Mouse (Mus musculus) heart, postnatal 14 days (tissue): ENCODE measurements around the gene Wdr95. TPM values are rescaled to one million over a fixed set of nuclear protein-coding genes. Genes with fewer than 3 reads are reported as not detected.
A peak's percentile ranks its signal among the peaks of the same experiment; 100 is the strongest.
"Not testable (repeated sequence)": the region's sequence is repeated elsewhere in the genome, so short reads cannot be mapped to it uniquely, and the experiment has no call there.

ENCODE experiments used
- DNase-seq, 2 experiments: peaks; one replicate each; pipeline ENCODE4 v3.0.0; 2021 to 2022
- intact Hi-C: fragments of 180-260 bp; cut with DNase I; formaldehyde crosslinking; loops from one replicate; pipeline ENCODE4 v1.15.1; 2025
- total RNA-seq, 2 experiments: library from RNA; stranded (reverse); gene quantifications; 2 replicates each; pipeline ENCODE4 v1.2.3; 2021

Gene Wdr95
- total RNA-seq, 2 experiments from 2014 or later, result not detected

GRCm38 (mm10) chr5:149514087-149514671 lies 14.3 kb upstream of the Wdr95 start:
- intact Hi-C loops, result no loop called here
- peak; percentile 19 to 52 for DNase-seq

DNA sequence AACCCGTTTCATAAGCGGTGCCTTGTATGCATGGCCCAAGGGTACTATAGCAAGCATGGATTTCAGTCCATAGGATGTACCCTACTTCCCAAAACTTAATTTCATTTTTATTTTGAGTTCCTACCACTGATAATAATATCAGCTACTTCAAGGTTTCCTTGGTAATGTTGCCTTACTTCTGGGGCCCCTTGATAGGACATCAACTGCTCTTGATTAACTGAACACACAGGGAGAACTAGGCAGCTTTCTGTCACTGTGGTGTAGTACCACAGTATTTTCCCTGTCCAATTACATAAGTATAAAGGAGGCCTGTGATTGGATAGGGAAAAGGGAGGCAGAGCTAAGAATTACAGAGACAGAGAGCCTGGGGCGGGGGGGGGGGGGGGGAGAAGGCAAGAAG lies 13.6 kb upstream of the Wdr95 start:
- no peak for DNase-seq
- intact Hi-C loops, result no loop called here

DNA sequence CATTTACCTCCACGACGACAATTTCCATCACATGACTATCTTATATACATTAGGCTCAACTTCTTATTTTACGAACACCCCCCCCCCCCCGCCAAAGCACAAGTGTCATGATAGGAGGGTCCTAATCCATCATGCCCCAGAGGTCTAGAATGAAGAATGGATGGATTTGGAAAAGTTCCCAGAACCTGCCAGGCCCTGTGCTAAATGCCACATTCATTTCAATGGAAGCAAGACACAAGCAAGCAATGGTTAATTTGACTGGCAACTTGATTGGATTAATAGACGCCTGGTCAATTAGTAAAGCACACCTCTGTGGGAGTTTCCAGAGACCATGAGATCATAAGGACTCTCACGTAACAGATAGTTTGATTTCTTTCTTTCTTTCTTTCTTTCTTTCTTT lies 11.4 kb upstream of the Wdr95 start:
- no peak for DNase-seq
- intact Hi-C loops, result no loop called here

- DNase-seq, result no peak
- intact Hi-C loops, result loop anchor here (5.0 to 10.0 kb wide), 3 partner anchors 129 to 709 kb away; no protein-coding TSS in a partner anchor
Measured at GRCm38 (mm10) chr5:149520806-149521205, 7.7 kb upstream of the Wdr95 start.

- DNase-seq, result no peak
- intact Hi-C loops, result loop anchor here (1.0 to 10.0 kb wide), 4 partner anchors 70 to 712 kb away; no protein-coding TSS in a partner anchor
Measured at GRCm38 (mm10) chr5:149523856-149524241, 4.6 kb upstream of the Wdr95 start.

GRCm38 (mm10) chr5:149524242-149524858 lies 4.1 kb upstream of the Wdr95 start:
- peak; percentile 75 to 88 for DNase-seq
- intact Hi-C loops, result loop anchor here (1.0 to 10.0 kb wide), 4 partner anchors 70 to 712 kb away; no protein-coding TSS in a partner anchor

- intact Hi-C loops, result loop anchor here (10.0 kb wide), 1 partner anchor 460 kb away; no protein-coding TSS in a partner anchor
- no peak for DNase-seq
Measured at GRCm38 (mm10) chr5:149525055-149525785, 3.3 kb upstream of the Wdr95 start.

- intact Hi-C loops, result loop anchor here (10.0 kb wide), 1 partner anchor 462 kb away; no protein-coding TSS in a partner anchor
- DNase-seq, result peak; percentile 35 to 54
Measured at GRCm38 (mm10) chr5:149526467-149526951, 2.0 kb upstream of the Wdr95 start.

DNA sequence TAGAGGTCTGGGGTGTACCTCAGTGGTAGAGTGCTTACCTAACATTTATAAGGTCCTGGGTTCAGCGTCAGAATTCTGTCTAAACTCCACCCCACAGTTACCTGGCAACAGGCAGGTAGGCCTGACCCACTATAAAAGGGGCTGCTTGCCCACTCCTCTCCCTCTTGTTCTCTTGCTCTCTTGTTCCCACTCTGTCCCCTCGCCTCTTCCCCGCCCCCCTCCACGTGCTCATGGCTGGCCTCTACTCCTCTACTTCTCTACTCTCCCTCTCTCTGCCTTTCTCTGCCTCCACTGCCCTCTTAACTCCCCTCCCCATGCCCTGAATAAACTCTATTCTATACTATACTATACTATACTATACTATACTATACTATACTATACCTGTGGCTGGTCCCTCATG lies 1.2 kb upstream of the Wdr95 start:
- intact Hi-C loops, result loop anchor here (10.0 kb wide), 1 partner anchor 462 kb away; no protein-coding TSS in a partner anchor
- DNase-seq, result not testable (repeated sequence)

DNA sequence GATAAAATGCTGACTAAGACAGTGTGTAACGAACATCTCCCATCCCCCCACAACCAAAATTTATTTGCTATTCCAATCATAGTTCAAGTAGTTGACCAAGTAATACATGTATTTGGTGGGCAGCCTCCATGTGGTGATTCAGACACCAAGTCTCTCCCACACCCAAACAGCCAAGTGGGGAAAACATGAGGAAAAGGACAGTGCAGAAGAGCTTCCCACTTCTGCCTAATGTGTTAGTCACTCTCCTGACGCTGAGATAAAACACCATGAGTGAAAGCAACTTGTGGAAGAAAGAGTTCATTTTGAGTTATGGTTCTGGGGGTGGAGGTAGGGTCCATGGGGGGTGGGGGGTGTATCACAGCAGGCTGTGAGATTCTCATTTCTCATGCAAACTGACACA lies 5.4 kb downstream of the Wdr95 start:
- intact Hi-C loops, result no loop called here
- no peak for DNase-seq

DNA sequence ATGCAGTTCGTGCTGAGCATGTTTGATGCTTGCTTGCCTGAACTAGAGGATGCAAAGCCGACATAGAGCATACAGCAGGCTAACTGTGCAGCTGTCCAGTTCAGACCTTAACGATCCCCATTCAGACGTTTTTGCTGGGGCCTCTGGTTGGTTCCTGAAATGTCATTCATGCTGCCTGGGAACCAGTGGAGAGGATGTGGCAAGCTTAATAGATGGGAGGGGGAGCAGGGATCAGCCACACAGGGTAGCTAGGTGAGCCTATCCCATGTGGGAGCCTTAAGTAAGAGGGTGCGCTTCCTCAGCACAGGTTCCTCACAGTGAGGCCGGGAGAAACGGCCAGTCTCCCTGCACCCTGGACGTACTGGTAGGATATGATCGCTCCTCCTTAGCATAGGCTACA lies 7.5 kb downstream of the Wdr95 start:
- DNase-seq, result no peak
- intact Hi-C loops, result no loop called here

DNA sequence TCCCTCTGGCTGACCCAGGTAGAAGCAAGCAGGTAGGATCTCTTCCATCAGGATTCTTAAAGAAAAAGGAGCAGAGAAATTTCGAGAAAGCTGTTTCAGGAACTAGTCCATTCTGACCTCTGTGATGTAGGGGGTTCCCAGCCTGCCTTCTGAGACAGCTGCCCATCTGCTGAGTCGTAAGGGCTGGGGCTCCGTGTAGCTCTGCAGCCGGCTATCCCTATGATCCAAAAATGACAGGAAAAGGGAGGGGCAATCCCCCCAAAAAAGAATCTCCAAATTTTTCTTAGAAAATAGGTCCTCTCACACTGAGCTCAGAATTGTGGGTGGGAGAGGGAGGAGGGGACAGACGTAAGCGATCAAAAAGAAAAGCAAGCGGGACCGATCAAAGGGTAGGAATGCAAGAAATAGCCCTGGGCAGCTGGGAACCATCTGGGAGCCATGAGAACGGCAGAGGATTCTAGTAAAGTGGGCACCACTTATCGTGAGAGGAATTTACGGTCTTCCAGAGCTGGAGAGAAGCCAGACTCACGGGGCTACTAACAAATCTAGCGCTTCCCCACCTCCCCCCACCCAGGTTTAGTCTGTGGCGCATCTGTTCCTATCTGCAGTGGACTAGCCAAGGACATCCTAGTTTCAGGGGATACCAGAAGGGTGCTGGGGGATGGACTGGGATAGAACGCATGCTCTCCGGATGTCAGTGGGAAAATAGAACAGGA lies 9.5 kb downstream of the Wdr95 start:
- intact Hi-C loops, result no loop called here

DNA sequence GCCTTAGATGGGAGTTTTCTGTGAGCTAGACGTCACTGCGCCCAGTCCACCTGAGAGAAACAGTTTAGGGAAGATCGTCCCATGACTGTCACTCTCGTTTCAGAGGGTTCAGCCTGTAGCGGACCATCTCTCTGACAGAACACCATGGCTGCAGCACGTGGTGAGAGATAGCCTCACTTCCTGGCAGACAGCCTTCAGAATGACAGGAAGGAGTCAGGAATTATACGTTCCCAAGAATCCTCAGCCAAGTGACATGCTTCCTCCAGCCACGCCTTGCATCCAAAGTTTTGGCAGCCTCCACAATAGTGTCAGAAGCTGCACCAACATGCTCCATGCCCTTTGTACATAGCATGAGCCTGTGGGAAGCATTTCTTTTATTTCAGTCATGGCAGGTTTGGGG lies 10.1 kb downstream of the Wdr95 start:
- intact Hi-C loops, result no loop called here

More for the DNA sequence above, 9.5 kb downstream of the Wdr95 start:
- no peak for DNase-seq

DNA sequence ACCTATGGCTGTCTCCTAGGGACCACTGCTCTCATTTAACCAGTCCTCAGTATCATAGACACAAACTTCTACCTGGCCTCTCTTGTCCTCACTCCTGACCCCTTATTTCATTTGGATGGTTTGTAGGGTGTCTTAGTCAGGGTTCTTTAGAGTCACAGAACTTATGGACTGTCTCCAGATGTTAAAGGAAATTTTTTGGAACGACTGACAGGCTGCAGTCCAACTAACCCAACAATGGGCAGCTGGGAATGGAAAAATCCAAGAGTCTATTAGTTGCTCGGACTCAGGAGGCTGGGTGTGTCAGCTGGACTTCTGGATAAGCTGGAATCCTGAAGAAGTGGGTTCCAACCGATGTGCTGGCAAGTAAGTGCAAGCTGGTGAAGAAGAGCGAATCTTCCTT lies 10.6 kb downstream of the Wdr95 start:
- no peak for DNase-seq
- intact Hi-C loops, result no loop called here

More for the DNA sequence above, 10.1 kb downstream of the Wdr95 start:
- peak; percentile 8 to 34 for DNase-seq

DNA sequence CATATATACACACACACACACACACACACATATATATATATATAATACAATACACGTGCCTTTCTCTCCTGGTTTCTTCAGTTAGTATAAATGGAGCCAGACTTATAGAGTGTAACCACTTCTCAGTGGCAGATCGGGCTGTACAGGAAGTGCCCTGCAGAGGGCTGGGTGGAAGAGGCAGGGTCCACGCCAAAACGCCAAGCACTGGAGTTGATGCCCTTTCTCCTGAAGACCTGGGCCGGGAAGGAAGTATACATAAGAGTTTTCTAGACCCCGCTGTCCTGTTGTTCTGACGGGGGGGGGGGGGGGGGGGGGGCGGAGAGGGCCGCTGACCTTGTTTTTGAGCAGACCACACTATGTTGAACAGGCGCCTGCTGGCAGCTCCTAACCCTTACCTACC lies 22.7 kb downstream of the Wdr95 start:
- DNase-seq, result no peak
- intact Hi-C loops, result no loop called here

DNA sequence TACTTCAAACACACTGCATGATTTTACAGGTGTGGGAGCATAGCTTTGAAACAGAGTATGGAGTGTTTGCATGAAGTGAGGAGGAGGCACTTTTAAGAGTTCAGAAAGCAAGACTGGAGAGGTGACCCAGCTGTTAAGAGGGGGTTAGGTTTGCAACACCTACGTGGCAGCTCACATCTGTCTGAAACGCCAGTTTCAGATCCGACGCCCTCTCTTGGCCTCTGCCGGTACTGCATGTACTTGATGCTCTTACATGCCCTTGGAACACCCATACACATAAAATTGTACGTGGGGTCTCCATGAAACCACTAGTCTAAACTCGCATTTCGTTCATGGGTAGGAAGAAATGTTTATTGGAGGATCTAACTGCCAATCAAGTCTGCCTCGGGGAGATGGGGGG lies 24.3 kb downstream of the Wdr95 start:
- intact Hi-C loops, result no loop called here
- DNase-seq, result no peak

- intact Hi-C loops, result no loop called here
- DNase-seq, result no peak
Measured at GRCm38 (mm10) chr5:149553373-149553772, 24.9 kb downstream of the Wdr95 start.

- no peak for DNase-seq
Measured at GRCm38 (mm10) chr5:149554397-149554796, 25.9 kb downstream of the Wdr95 start.

DNA sequence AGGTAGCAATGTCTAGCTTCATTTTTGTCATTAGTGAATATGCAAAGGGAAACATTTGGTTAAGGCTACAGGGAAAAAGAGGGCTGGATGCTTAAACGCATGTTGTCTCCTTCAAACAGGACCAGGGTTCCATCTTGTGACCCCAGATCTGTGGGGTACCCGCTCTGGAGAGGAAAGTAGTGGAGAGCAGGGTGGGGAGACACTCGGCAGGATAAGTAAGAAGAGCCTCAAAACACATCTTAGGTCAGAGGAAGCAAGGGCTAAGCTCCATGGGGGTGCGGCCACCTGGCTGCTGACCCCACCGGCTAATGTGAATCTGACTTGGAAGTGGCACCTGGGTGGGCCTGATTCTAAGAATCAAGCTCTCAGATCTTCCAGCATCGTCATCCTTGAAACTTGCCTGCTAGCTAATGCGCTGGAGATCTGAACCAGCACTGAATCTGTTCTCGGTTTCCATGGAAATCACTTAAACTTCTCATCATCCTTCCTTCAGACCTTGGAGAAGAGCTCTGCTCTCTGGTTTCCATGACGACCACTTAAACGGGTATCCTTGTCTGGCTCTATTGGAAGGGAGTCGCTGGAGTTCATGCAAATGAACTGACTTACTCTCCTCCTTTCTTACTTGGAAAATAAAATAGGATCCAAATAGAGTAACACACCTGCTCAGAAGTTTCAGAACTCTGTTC lies 32.6 kb downstream of the Wdr95 start:
- intact Hi-C loops, result no loop called here
- no peak for DNase-seq

More at GRCm38 (mm10) chr5:149554397-149554796, 25.9 kb downstream of the Wdr95 start:
- intact Hi-C loops, result no loop called here

DNA sequence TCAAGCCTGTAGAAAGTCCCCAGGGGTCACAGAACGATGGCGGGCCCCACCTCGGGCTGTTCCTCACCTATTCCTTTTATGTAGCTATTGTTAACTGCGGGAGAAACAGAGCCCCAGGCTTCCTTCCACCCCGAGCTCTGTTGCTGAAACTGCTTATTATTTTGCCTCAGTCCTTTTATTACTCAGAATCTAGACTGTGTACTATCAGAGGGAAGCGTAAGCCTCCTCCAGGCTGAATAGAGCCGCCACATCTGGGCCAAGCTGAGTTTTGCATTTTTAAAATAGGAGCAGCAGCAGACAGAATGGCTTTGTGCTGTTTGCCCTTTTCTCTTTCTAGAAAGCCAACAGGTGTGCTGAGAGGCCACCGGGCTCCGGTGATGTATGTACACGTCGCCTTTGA lies 37.5 kb downstream of the Wdr95 start:
- no peak for DNase-seq
- intact Hi-C loops, result no loop called here
